Mouse (Mus musculus) ES-E14 (cell line): ENCODE measurements around the gene Polr3b. TPM values are rescaled to one million over a fixed set of nuclear protein-coding genes. Genes with fewer than 3 reads are reported as not detected.

Source experiments
- DNase-seq: peaks from one replicate; pipeline ENCODE4 v3.0.0-alpha.2; 2013; ENCODE audit warnings: low read depth, low spot score
- H3K27ac ChIP-seq: 2 replicates; pipeline ENCODE4 v1.5.1; 2012; ENCODE audit warnings: low read depth, mild to moderate bottlenecking, low read length, moderate library complexity, mixed read lengths; ENCODE audit not compliant: poor library complexity, insufficient read depth, severe bottlenecking
- H3K36me3 ChIP-seq: 2 replicates; pipeline ENCODE4 v1.6.1; 2012; ENCODE audit warnings: mild to moderate bottlenecking, low read length, moderate library complexity, mixed read lengths; ENCODE audit not compliant: control insufficient read depth, poor library complexity, insufficient read depth, severe bottlenecking
- H3K4me1 ChIP-seq, 2 experiments: fragments of 150-350 bp in 1 of 2; sonication (generic) in 1 of 2; 2 replicates each; pipeline ENCODE4 v1.6.1; 2012; ENCODE audit warnings: low read length in 2 of 2, mild to moderate bottlenecking in 1 of 2, mixed read lengths in 1 of 2; ENCODE audit not compliant: control insufficient read depth in 2 of 2, insufficient read depth in 2 of 2, poor library complexity in 1 of 2
- H3K4me3 ChIP-seq, 2 experiments: fragments of 150-350 bp in 1 of 2; sonication (generic) in 1 of 2; 2 replicates each; pipeline ENCODE4 v1.5.1; 2012; ENCODE audit warnings: low read length in 2 of 2, low read depth in 1 of 2, mild to moderate bottlenecking in 1 of 2, mixed read lengths in 1 of 2; ENCODE audit not compliant: insufficient read depth in 1 of 2, poor library complexity in 1 of 2, severe bottlenecking in 1 of 2
- H3K9ac ChIP-seq: 2 replicates; pipeline ENCODE4 v1.6.1; 2012; ENCODE audit warnings: low read depth, mild to moderate bottlenecking, low read length, mixed read lengths; ENCODE audit not compliant: poor library complexity, insufficient read depth, severe bottlenecking
- H3K9me3 ChIP-seq: fragments of 150-350 bp; sonication (generic); 2 replicates; pipeline ENCODE4 v1.6.1; 2012; ENCODE audit warnings: low read depth, mild to moderate bottlenecking, low read length; ENCODE audit not compliant: control insufficient read depth, insufficient read depth
- CHD2 ChIP-seq: IDR thresholded peaks from 2 replicates; pipeline ENCODE4 v1.6.1; 2014; ENCODE audit warnings: mild to moderate bottlenecking, low read depth, low read length, inconsistent platforms
- HCFC1 ChIP-seq: IDR thresholded peaks from 2 replicates; pipeline ENCODE4 v1.6.1; 2012; ENCODE audit warnings: low read length, inconsistent platforms, borderline replicate concordance; ENCODE audit not compliant: insufficient read depth
- MAFK ChIP-seq: IDR thresholded peaks from 2 replicates; pipeline ENCODE4 v1.6.1; 2014; ENCODE audit warnings: mild to moderate bottlenecking, low read depth, low read length, inconsistent platforms; ENCODE audit not compliant: insufficient read depth
- ZC3H11A ChIP-seq: IDR thresholded peaks from 2 replicates; pipeline ENCODE4 v1.6.1; 2012; ENCODE audit warnings: low read depth, mild to moderate bottlenecking, inconsistent platforms, low read length, borderline replicate concordance
- ZNF384 ChIP-seq: IDR thresholded peaks from 2 replicates; pipeline ENCODE4 v1.6.1; 2012; ENCODE audit warnings: low read depth, low read length, inconsistent platforms
- in situ Hi-C, 2 experiments: fragments of 600-800 bp; cut with MboI; formaldehyde crosslinking; loops; one replicate each; pipeline ENCODE4 v1.15.1; 2025; ENCODE audit warnings: low sequenced_read_pairs in 2 of 2, inconsistent platforms in 1 of 2; ENCODE audit not compliant: unreplicated experiment in 2 of 2
- total RNA-seq: library from RNA; depleted of rRNA; stranded (reverse); fragments of 300-350 nt; gene quantifications from 2 replicates; pipeline ENCODE4 v1.2.3, GENCODE M21; 2012

Gene Polr3b
- total RNA-seq, 1 experiment, result 29.2 TPM

DNA sequence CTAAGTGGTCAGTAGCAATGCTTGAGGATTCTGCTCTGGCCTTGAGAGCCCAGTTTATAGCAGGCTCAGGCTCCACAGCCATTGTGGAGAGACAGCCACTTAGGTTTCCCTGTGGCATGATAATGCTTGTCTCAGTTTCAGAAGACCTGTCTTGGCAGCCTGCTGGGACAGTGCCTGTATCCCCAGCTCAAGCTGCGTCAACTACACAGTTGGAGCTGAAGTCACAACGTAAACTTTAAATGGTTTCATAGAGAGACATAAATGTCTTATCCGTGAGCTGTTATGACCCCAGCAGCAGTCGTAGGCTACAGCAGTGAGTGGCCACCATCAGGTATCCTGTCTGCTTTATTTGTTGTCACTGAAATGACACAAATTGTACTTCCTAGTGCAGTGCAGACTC lies 68.7 kb downstream of the Polr3b start:
- TF ChIP-seq ZC3H11A, result no peak
- no peak for TF ChIP-seq CHD2
- TF ChIP-seq MAFK, result no peak
- H3K4me1 ChIP-seq, result peaks cover 0 to 4% of the 10 kb centered on the region in 2 experiments; a peak in 2 of 4 replicates
- H3K9me3 ChIP-seq, result no peaks in the 10 kb centered on the region
- no peak overlapping the region for H3K4me3 ChIP-seq
- H3K27ac ChIP-seq, result no peak overlapping the region
- no peak overlapping the region for H3K9ac ChIP-seq
- DNase-seq, result no peak
- in situ Hi-C loops, result no loop called here
- H3K36me3 ChIP-seq, result 0 out of 2 replicates have a peak, but pooled peaks cover 8% of the 10 kb centered on the region

DNA sequence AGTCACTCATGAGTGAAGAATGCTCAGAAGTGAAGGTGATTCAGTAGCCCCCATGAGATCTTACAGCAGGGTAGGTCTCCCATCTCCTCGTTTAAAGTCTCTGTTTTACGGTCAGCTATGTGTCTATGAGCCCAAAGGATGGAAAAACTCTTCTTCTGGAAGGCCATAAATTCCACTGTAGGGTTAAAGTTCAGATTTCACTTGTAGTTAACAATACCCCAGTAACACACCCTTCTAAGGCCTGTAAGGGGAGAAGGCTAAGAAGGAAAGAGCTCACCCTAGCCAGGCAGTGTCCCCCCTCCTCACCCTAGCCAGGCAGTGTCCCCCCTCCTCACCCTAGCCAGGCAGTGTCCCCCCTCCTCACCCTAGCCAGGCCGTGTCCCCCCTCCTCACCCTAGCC lies 69.6 kb downstream of the Polr3b start:
- Histone ChIP-seq H3K9me3 (no peaks in the 10 kb centered on the region), H3K36me3 (peaks cover 12% of the 10 kb centered on the region), H3K9ac (no peak overlapping the region), H3K4me1 (peaks cover 0 to 2% of the 10 kb centered on the region in 2 experiments; a peak in 1 of 4 replicates), H3K4me3 (no peak overlapping the region), H3K27ac (no peak overlapping the region)
- DNase-seq, result no peak
- no peak for TF ChIP-seq ZNF384
- TF ChIP-seq HCFC1, result no peak
- no peak for TF ChIP-seq MAFK
- TF ChIP-seq CHD2, result no peak
- TF ChIP-seq ZC3H11A, result no peak
- in situ Hi-C loops, result no loop called here

DNA sequence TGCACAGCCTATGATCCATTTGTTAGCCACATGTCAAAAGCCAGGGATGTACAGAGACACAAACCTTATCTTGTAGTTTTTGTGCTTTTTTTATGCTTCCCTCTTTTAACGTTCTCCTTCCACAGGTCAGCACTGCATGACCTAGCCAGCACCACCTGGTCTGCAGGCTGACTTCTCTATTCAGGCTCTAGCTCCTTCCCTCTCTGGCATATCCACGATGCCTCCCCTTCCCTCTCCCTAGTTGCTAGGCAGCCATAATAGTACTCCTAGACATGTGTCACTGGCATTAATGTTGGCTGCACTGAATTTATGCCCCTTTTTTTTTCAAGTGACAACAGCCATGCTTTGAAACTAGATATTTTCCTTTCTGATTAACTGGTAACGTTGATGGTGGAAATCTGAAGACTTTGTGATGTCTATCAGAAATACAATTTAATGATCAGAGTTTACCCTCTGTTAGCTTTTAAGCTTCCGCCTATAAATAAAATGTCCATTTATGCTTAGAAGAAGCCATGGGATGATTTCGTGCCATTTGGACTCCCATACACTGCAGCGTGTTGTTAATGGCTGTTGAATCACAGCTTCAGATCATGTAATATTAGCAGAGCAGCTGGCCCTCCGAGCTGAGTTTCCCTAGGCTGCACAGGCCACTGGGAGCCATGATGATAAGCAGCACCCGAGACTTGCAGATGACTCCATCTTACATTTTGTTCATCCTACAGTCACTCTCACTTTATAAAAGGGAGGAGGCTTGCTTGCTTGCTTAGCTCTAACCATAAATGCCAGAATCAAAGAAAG lies 71.9 kb downstream of the Polr3b start:
- Histone ChIP-seq H3K27ac (no peak overlapping the region), H3K9me3 (no peaks in the 10 kb centered on the region), H3K4me3 (no peak overlapping the region), H3K36me3 (peaks cover 22% of the 10 kb centered on the region), H3K4me1 (no peaks in the 10 kb centered on the region), H3K9ac (no peak overlapping the region)
- in situ Hi-C loops, result no loop called here
- no peak for DNase-seq
- TF ChIP-seq ZC3H11A (no peak), HCFC1 (no peak), CHD2 (no peak), MAFK (no peak), ZNF384 (no peak)

DNA sequence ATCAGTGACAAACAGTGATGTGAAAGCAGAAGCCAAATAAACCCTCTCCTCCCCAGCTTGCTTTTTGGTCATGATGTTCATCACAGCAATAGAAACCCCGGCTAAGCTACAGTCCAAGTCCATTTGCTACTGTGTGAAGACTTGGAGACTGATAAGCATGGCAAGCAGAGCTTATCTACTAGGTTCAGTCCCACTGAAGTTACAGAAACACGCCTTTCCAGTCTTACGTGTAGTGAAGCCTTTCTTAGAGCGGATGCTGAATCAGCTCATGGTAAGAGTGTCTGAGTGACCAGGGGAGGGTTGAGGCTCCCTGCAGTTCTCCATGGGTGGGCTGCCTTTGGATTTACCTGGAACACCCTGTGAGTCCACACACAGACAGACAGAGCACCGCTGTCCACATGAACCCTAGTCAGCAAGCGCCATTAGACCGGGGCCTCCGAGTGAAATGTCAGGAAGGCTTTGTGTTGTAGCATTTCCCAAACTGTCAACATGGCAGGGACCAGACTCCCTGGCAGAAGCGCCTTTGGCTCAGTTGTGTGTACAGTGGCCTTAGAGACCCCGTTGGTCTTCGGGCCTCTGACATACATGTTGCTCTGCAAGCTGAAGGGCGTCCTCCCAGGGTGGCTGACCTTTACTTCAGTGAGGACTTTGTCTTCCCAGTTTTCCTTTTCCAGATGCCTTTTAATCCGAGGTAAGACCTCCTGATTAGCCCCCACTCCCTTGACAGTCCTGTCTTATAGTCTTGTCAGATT lies 78.3 kb downstream of the Polr3b start:
- no peak for TF ChIP-seq ZNF384
- no peak for TF ChIP-seq MAFK
- no peak for TF ChIP-seq ZC3H11A
- no peak for TF ChIP-seq HCFC1
- TF ChIP-seq CHD2, result no peak
- Histone ChIP-seq H3K27ac (no peak overlapping the region), H3K36me3 (peaks cover 40% of the 10 kb centered on the region)

More for the DNA sequence above, 78.3 kb downstream of the Polr3b start:
- peaks cover 0 to 3% of the 10 kb centered on the region in 2 experiments; a peak in 1 of 4 replicates for H3K4me1 ChIP-seq
- no peak overlapping the region for H3K4me3 ChIP-seq
- H3K9ac ChIP-seq, result no peak overlapping the region
- DNase-seq, result no peak
- in situ Hi-C loops, result no loop called here
- no peaks in the 10 kb centered on the region for H3K9me3 ChIP-seq
